Mouse (Mus musculus) embryonic facial prominence, embryonic 11.5 days (tissue): Measurements from ENCODE around the gene Pced1b. TPM values are rescaled to one million over a fixed set of nuclear protein-coding genes. Genes with fewer than 3 reads are reported as not detected.
A peak's percentile ranks its signal among the peaks of the same experiment; 100 is the strongest.

Experiments
- ATAC-seq: fragments of 200-750 bp; cut with Nextera tagmentation; replicated peaks from 2 replicates; pipeline ENCODE4 v1.8.0; 2017; ENCODE audit warnings: low read depth; ENCODE audit not compliant: insufficient number of reproducible peaks, low FRiP score, low TSS enrichment
- DNase-seq: peaks from one replicate; pipeline ENCODE4 v3.0.0-alpha.2; 2015; ENCODE audit warnings: low spot score
- H3K27ac ChIP-seq: fragments of 300-500 bp; sonication (generic); replicated peaks from 2 replicates; pipeline ENCODE4 v1.5.1; 2014; ENCODE audit warnings: mild to moderate bottlenecking, low read depth, low read length, control low read depth
- H3K27me3 ChIP-seq: fragments of 300-500 bp; sonication (generic); 2 replicates; pipeline ENCODE4 v1.6.1; 2014; ENCODE audit warnings: mild to moderate bottlenecking, low read length, moderate library complexity, mixed read lengths; ENCODE audit not compliant: control insufficient read depth, insufficient read depth
- H3K36me3 ChIP-seq: fragments of 300-500 bp; sonication (generic); replicated peaks from 2 replicates; pipeline ENCODE4 v1.6.1; 2014; ENCODE audit warnings: low read depth, mild to moderate bottlenecking, low read length, moderate library complexity, mixed read lengths; ENCODE audit not compliant: control insufficient read depth, insufficient read depth
- H3K4me1 ChIP-seq: fragments of 300-500 bp; sonication (generic); 2 replicates; pipeline ENCODE4 v1.6.1; 2014; ENCODE audit warnings: low read length, mixed read lengths; ENCODE audit not compliant: control insufficient read depth, insufficient read depth
- H3K4me2 ChIP-seq: fragments of 300-500 bp; sonication (generic); 2 replicates; pipeline ENCODE4 v1.6.1; 2014; ENCODE audit warnings: low read depth, mild to moderate bottlenecking, control low read depth, low read length, moderate library complexity
- H3K4me3 ChIP-seq: fragments of 300-500 bp; sonication (generic); 2 replicates; pipeline ENCODE4 v1.5.1; 2014; ENCODE audit warnings: low read depth, low read length, control low read depth
- H3K9ac ChIP-seq: fragments of 300-500 bp; sonication (generic); replicated peaks from 2 replicates; pipeline ENCODE4 v1.6.1; 2014; ENCODE audit warnings: mild to moderate bottlenecking, control low read depth, low read length
- H3K9me3 ChIP-seq: fragments of 300-500 bp; sonication (generic); replicated peaks from 2 replicates; pipeline ENCODE4 v1.6.1; 2016; ENCODE audit warnings: mild to moderate bottlenecking, low read length, inconsistent platforms, mixed read lengths; ENCODE audit not compliant: control insufficient read depth
- WGBS: fragments of 180-500 bp; shearing (Covaris S2); extraction: QIAGEN DNeasy Blood & Tissue Kit; methylation state at CpG from one replicate; pipeline ENCODE4 v1.1.7; 2014; 5-methylcytosine and 5-hydroxymethylcytosine counted together
- polyA plus RNA-seq: library from polyadenylated mRNA; unstranded; fragments of >200 nt; fragmentation: Nextera tagmentation; extraction: Ambion mirVana; gene quantifications from 2 replicates; pipeline ENCODE4 v1.2.1, GENCODE M21; 2014

Gene Pced1b
- polyA plus RNA-seq, 1 experiment from 2014 or later: 4.3 TPM

GRCm38 (mm10) chr15:97290351-97290750, 43.4 kb downstream of the Pced1b start:
- H3K27ac ChIP-seq: no peak overlapping the region
- H3K27me3 ChIP-seq: no peaks in the 10 kb centered on the region
- no peak for DNase-seq
- ATAC-seq: no peak
- no peaks in the 10 kb centered on the region for H3K4me1 ChIP-seq
- no peak overlapping the region for H3K4me2 ChIP-seq
- 91% methylated on average over 6 of the region's 6 CpGs for WGBS
- no peaks in the 10 kb centered on the region for H3K36me3 ChIP-seq
- H3K4me3 ChIP-seq: no peak overlapping the region
- no peaks in the 10 kb centered on the region for H3K9me3 ChIP-seq
- H3K9ac ChIP-seq: no peak overlapping the region

- Histone ChIP-seq H3K4me3 (no peak overlapping the region), H3K4me1 (no peaks in the 10 kb centered on the region), H3K36me3 (no peaks in the 10 kb centered on the region), H3K9me3 (no peaks in the 10 kb centered on the region), H3K4me2 (no peak overlapping the region), H3K27ac (no peak overlapping the region), H3K9ac (no peak overlapping the region), H3K27me3 (no peaks in the 10 kb centered on the region)
- peak; percentile 43 for DNase-seq
- ATAC-seq: peak; percentile 52; the same call in 1 of the 2 replicates
- 70% methylated on average over 21 of the region's 21 CpGs for WGBS
Measured at GRCm38 (mm10) chr15:97291291-97292050, 44.6 kb downstream of the Pced1b start.

GRCm38 (mm10) chr15:97307935-97308334, 61.0 kb downstream of the Pced1b start:
- Histone ChIP-seq H3K27ac (no peak overlapping the region), H3K36me3 (no peaks in the 10 kb centered on the region), H3K4me3 (no peak overlapping the region), H3K4me2 (no peak overlapping the region), H3K27me3 (no peaks in the 10 kb centered on the region), H3K4me1 (no peaks in the 10 kb centered on the region), H3K9ac (no peak overlapping the region), H3K9me3 (no peaks in the 10 kb centered on the region)
- ATAC-seq (no peak), DNase-seq (no peak)
- WGBS: 61% methylated on average over 9 of the region's 9 CpGs

- Histone ChIP-seq H3K27ac (no peak overlapping the region), H3K4me3 (no peak overlapping the region), H3K36me3 (no peaks in the 10 kb centered on the region), H3K9ac (no peak overlapping the region), H3K9me3 (no peaks in the 10 kb centered on the region), H3K4me2 (no peak overlapping the region), H3K27me3 (no peaks in the 10 kb centered on the region), H3K4me1 (no peaks in the 10 kb centered on the region)
- no peak for ATAC-seq
- DNase-seq: no peak
- 91% methylated on average over 2 of the region's 2 CpGs for WGBS
Measured at GRCm38 (mm10) chr15:97309533-97309932, 62.6 kb downstream of the Pced1b start.

- no peak for ATAC-seq
- Histone ChIP-seq H3K9ac (no peak overlapping the region), H3K4me2 (no peak overlapping the region), H3K4me3 (no peak overlapping the region), H3K9me3 (no peaks in the 10 kb centered on the region), H3K27ac (no peak overlapping the region), H3K36me3 (no peaks in the 10 kb centered on the region), H3K4me1 (no peaks in the 10 kb centered on the region), H3K27me3 (no peaks in the 10 kb centered on the region)
- WGBS: 72% methylated on average over 9 of the region's 9 CpGs
- DNase-seq: no peak
Measured at GRCm38 (mm10) chr15:97310251-97310650, 63.3 kb downstream of the Pced1b start.

GRCm38 (mm10) chr15:97311211-97311610, 64.3 kb downstream of the Pced1b start:
- WGBS: 85% methylated on average over 7 of the region's 7 CpGs

GRCm38 (mm10) chr15:97311937-97312336, 65.0 kb downstream of the Pced1b start:
- no peaks in the 10 kb centered on the region for H3K27me3 ChIP-seq
- H3K4me1 ChIP-seq: no peaks in the 10 kb centered on the region
- H3K4me3 ChIP-seq: no peak overlapping the region
- ATAC-seq: no peak
- H3K9ac ChIP-seq: no peak overlapping the region
- H3K27ac ChIP-seq: no peak overlapping the region
- DNase-seq: no peak
- H3K4me2 ChIP-seq: no peak overlapping the region
- 92% methylated on average over 8 of the region's 8 CpGs for WGBS
- H3K36me3 ChIP-seq: no peaks in the 10 kb centered on the region
- no peaks in the 10 kb centered on the region for H3K9me3 ChIP-seq

More at GRCm38 (mm10) chr15:97311211-97311610, 64.3 kb downstream of the Pced1b start:
- Histone ChIP-seq H3K36me3 (no peaks in the 10 kb centered on the region), H3K4me1 (no peaks in the 10 kb centered on the region), H3K4me2 (no peak overlapping the region), H3K9ac (no peak overlapping the region), H3K27ac (no peak overlapping the region), H3K4me3 (no peak overlapping the region), H3K9me3 (no peaks in the 10 kb centered on the region), H3K27me3 (no peaks in the 10 kb centered on the region)
- ATAC-seq (no peak), DNase-seq (no peak)

- Histone ChIP-seq H3K27me3 (no peaks in the 10 kb centered on the region), H3K4me2 (no peak overlapping the region), H3K4me1 (no peaks in the 10 kb centered on the region), H3K27ac (no peak overlapping the region), H3K4me3 (no peak overlapping the region), H3K36me3 (no peaks in the 10 kb centered on the region), H3K9me3 (no peaks in the 10 kb centered on the region), H3K9ac (no peak overlapping the region)
- 79% methylated on average over 14 of the region's 14 CpGs for WGBS
- DNase-seq (no peak), ATAC-seq (no peak)
Measured at GRCm38 (mm10) chr15:97314720-97315421, 68.0 kb downstream of the Pced1b start.
